ENCODE assay signal across 17 mouse cellular contexts in genomic region chr11:16907517-16908129, GRCm38 (mm10). TPM values are rescaled to one million over a fixed set of nuclear protein-coding genes. Genes with fewer than 3 reads are reported as not detected.
DNase-seq lines count a peak whose midpoint lies in the region; ATAC-seq lines count a peak whose summit lies in the region.
"Had no signal": no experiment of that assay in that cellular context is flagged by ENCODE, and none has a peak within 500 bp of the region (broad histone marks: within the 10 kb centered on the region; RNA-seq: fewer than 3 reads in every experiment).

No protein-coding gene starts in this region.

- no peak overlapping the region for H3K9ac ChIP-seq in intestine, embryonic 16.5 days (ENCODE audit: low read depth, low read length)
- H3K9ac ChIP-seq: hindbrain, embryonic 12.5 days had no signal

- ATAC-seq in intestine, embryonic 16.5 days: peak; percentile 74
- no peak for ATAC-seq in activated CD4-positive, CD25-positive, alpha-beta regulatory T cell, adult 4 months
- ATAC-seq: forebrain, embryonic 14.5 days; Patski had no signal

- H3K27me3 ChIP-seq in intestine, embryonic 16.5 days (replicated peaks; ENCODE audit: control insufficient read depth, insufficient read depth, low read length): no peaks in the 10 kb centered on the region
- H3K27me3 ChIP-seq: CH12.LX; hindbrain, embryonic 12.5 days; Patski had no signal

- no peak overlapping the region for H3K4me3 ChIP-seq in intestine, embryonic 16.5 days (ENCODE audit: low read length)
- H3K4me3 ChIP-seq: hindbrain, embryonic 12.5 days had no signal

- WGBS in intestine, embryonic 16.5 days: 70% methylated on average over 1 of the region's 1 CpGs

- H3K36me3 ChIP-seq in intestine, embryonic 16.5 days (ENCODE audit: control insufficient read depth, insufficient read depth, low read length): peaks cover 21% of the 10 kb centered on the region
- H3K36me3 ChIP-seq: hindbrain, embryonic 12.5 days had no signal

- no peak overlapping the region for H3K4me2 ChIP-seq in intestine, embryonic 16.5 days (ENCODE audit: low read depth, low read length)
- H3K4me2 ChIP-seq: hindbrain, embryonic 12.5 days; midbrain, embryonic 11.5 days had no signal

- peak overlapping the region; percentile 62 for H3K27ac ChIP-seq in intestine, embryonic 16.5 days (ENCODE audit: low read length)
- H3K27ac ChIP-seq: hindbrain, embryonic 12.5 days had no signal

- H3K9me3 ChIP-seq in intestine, embryonic 16.5 days (ENCODE audit: control insufficient read depth, low read length): no peaks in the 10 kb centered on the region
- H3K9me3 ChIP-seq: hindbrain, embryonic 12.5 days had no signal

- peaks cover 3% of the 10 kb centered on the region; the same call in 1 of the 2 replicates for H3K4me1 ChIP-seq in intestine, embryonic 16.5 days (ENCODE audit: control insufficient read depth, insufficient read depth, low read length)
- H3K4me1 ChIP-seq: hindbrain, embryonic 12.5 days had no signal

- peak; percentile 6 for DNase-seq in lung, postnatal 36 days
- DNase-seq in lung, postnatal 10 days: no peak
- peak; percentile 21 for DNase-seq in kidney, postnatal 14 days
- DNase-seq in cerebellum, adult 9-10 months: no peak
- DNase-seq in thymus, postnatal 14 days: no peak
- DNase-seq: cerebellum, adult 9-11 months; embryo, embryonic 11 days; heart, adult 18-20 months; right cerebral cortex, adult 18-20 months had no signal

RNA-seq across cellular contexts. Expression of gene Fbxo48, which starts 43.6 kb away (rescaled TPM):
- polyA plus RNA-seq in intestine, embryonic 16.5 days (2015; fragmentation: Nextera tagmentation; extraction: Ambion mirVana): 0.79 and 1.2 TPM in 2 replicates
- polyA plus RNA-seq in activated CD4-positive, CD25-positive, alpha-beta regulatory T cell, adult 4 months (2017; shearing (Covaris generic)): 1 to 10 TPM in 1 of 2 experiments, under 1 TPM in 1; 0.79 to 1.3 TPM
- polyA plus RNA-seq: liver, adult 2 months had no signal

Comparison
In these comparisons a context has a peak if more than half of its experiments do, and no peak if none do; other contexts are left out.
1. DNase-seq: peak in lung, postnatal 36 days (single experiment) and kidney, postnatal 14 days (single experiment); none in lung, postnatal 10 days (single experiment), cerebellum, adult 9-10 months (single experiment) and thymus, postnatal 14 days (single experiment).